Comparison of ENCODE assay signal across 19 mouse cellular contexts in the genomic region with DNA sequence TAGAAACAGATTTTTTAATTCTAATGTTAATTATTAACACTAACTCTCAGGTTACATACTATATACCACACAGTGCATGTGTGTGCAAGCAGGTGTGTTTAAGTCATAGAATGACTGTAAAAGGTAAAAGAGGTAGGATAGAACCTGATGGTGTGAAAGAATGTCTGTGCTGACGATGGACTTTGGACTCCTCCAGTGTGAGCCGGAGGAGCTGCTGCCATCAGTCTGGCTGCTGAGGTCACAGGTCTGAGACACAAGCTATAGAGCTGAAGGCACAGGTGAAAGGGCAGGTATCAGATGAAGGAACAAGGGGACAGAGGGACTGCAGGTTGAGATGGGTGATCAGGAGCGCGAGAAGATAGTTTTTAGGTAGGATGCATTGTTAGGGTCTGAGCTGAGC. TPM values are rescaled to one million over a fixed set of nuclear protein-coding genes. Genes with fewer than 3 reads are reported as not detected.
DNase-seq lines count a peak whose midpoint lies in the region; ATAC-seq and TF ChIP-seq lines count a peak whose summit lies in the region.
"Had no signal": no experiment of that assay in that cellular context is flagged by ENCODE, and none has a peak within 500 bp of the region (broad histone marks: within the 10 kb centered on the region; RNA-seq: fewer than 3 reads in every experiment).

No protein-coding gene starts in this region.

- H3K27ac ChIP-seq in intestine, embryonic 15.5 days = no peak overlapping the region
- no peak overlapping the region for H3K27ac ChIP-seq in intestine, postnatal 0 days (ENCODE audit: low read depth, low read length)
- H3K27ac ChIP-seq: embryonic facial prominence, embryonic 10.5 days; forebrain, embryonic 13.5 days; heart, embryonic 10.5 days; hindbrain, embryonic 13.5 days had no signal

- no peaks in the 10 kb centered on the region for H3K36me3 ChIP-seq in intestine, embryonic 15.5 days
- H3K36me3 ChIP-seq in intestine, postnatal 0 days (ENCODE audit: control insufficient read depth, insufficient read depth) = no peaks in the 10 kb centered on the region
- H3K36me3 ChIP-seq: embryonic facial prominence, embryonic 10.5 days; heart, embryonic 10.5 days; hindbrain, embryonic 13.5 days had no signal

- no peaks in the 10 kb centered on the region for H3K4me1 ChIP-seq in intestine, embryonic 15.5 days (replicated peaks)
- H3K4me1 ChIP-seq in intestine, postnatal 0 days (replicated peaks; ENCODE audit: control insufficient read depth, insufficient read depth, low read length) = no peaks in the 10 kb centered on the region
- H3K4me1 ChIP-seq: embryonic facial prominence, embryonic 10.5 days; forebrain, embryonic 13.5 days; heart, embryonic 10.5 days had no signal

- DNase-seq in kidney, adult 9 months = peak; percentile 53
- DNase-seq in kidney, postnatal 4 days = no peak
- peak; percentile 38 to 42 for DNase-seq in kidney, postnatal 36 days
- DNase-seq in cerebellum, adult 9-11 months = no peak
- no peak for DNase-seq in layer of hippocampus, postnatal 36 days
- DNase-seq: adrenal gland, adult 2 months; adrenal gland, postnatal 25 days; cerebellum, adult 18-20 months; cerebellum, postnatal 10 days; forebrain, postnatal 0 days; gastrocnemius, postnatal 14 days; heart, postnatal 10 days; heart, postnatal 4 days had no signal

- WGBS in intestine, embryonic 15.5 days = 82% methylated on average over 4 of the region's 4 CpGs
- 73% methylated on average over 4 of the region's 4 CpGs for WGBS in intestine, postnatal 0 days

- no peak overlapping the region for H3K4me2 ChIP-seq in intestine, embryonic 15.5 days (replicated peaks)
- no peak overlapping the region for H3K4me2 ChIP-seq in intestine, postnatal 0 days (replicated peaks; ENCODE audit: low read depth)
- H3K4me2 ChIP-seq: forebrain, embryonic 13.5 days; hindbrain, embryonic 13.5 days had no signal

- H3K9ac ChIP-seq in intestine, embryonic 15.5 days = no peak overlapping the region
- no peak overlapping the region for H3K9ac ChIP-seq in intestine, postnatal 0 days (ENCODE audit: low read depth, low read length)
- H3K9ac ChIP-seq: forebrain, embryonic 13.5 days; forebrain, postnatal 0 days; hindbrain, embryonic 13.5 days had no signal

- H3K27me3 ChIP-seq in intestine, embryonic 15.5 days (replicated peaks) = no peaks in the 10 kb centered on the region
- no peaks in the 10 kb centered on the region for H3K27me3 ChIP-seq in intestine, postnatal 0 days (replicated peaks; ENCODE audit: control insufficient read depth, insufficient read depth, low read length)
- H3K27me3 ChIP-seq: forebrain, embryonic 13.5 days; hindbrain, embryonic 13.5 days had no signal

- H3K4me3 ChIP-seq in intestine, embryonic 15.5 days (replicated peaks) = no peak overlapping the region
- no peak overlapping the region for H3K4me3 ChIP-seq in intestine, postnatal 0 days (ENCODE audit: low read depth, low read length)
- H3K4me3 ChIP-seq: embryonic facial prominence, embryonic 10.5 days; forebrain, embryonic 13.5 days; heart, embryonic 10.5 days; hindbrain, embryonic 13.5 days had no signal

- no peak for TF ChIP-seq CTCF in intestine, postnatal 0 days (IDR thresholded peaks at IDR 0.05; ENCODE audit: low read depth)

- ATAC-seq in intestine, embryonic 15.5 days = peak; percentile 47; the same call in 1 of the 2 replicates
- 0 out of 2 replicates have a peak, but pooled peaks have one; percentile 31 for ATAC-seq in intestine, postnatal 0 days
- ATAC-seq: forebrain, embryonic 13.5 days; forebrain, postnatal 0 days had no signal

- no peaks in the 10 kb centered on the region for H3K9me3 ChIP-seq in intestine, embryonic 15.5 days
- H3K9me3 ChIP-seq in intestine, postnatal 0 days (ENCODE audit: control insufficient read depth) = no peaks in the 10 kb centered on the region
- H3K9me3 ChIP-seq: embryonic facial prominence, embryonic 10.5 days; heart, embryonic 10.5 days; hindbrain, embryonic 13.5 days had no signal

RNA-seq across cellular contexts. Expression of a gene that starts 37.6 kb away (rescaled TPM):
- polyA plus RNA-seq in intestine, embryonic 15.5 days (2015; fragmentation: Nextera tagmentation; extraction: Ambion mirVana) = 87.4 and 92.5 TPM in 2 replicates
- polyA plus RNA-seq in intestine, postnatal 0 days (2015; fragmentation: Nextera tagmentation; extraction: Ambion mirVana) = 255 and 258 TPM in 2 replicates
- 10 to 100 TPM; 26.8 to 30.0 TPM for total RNA-seq in layer of hippocampus, postnatal 36 days (2021)

Comparison
In these comparisons a context has a peak if more than half of its experiments do, and no peak if none do; other contexts are left out.
1. DNase-seq: peak in kidney, adult 9 months (single experiment) and kidney, postnatal 36 days (2 of 2); none in kidney, postnatal 4 days (0 of 2), cerebellum, adult 9-11 months (single experiment) and layer of hippocampus, postnatal 36 days (0 of 2).